Mouse (Mus musculus) retina, postnatal 7 days (tissue): ENCODE measurements around the gene Herc1.

Experiments used
- DNase-seq: peaks from one replicate; pipeline ENCODE4 v3.0.0-alpha.2; 2012; ENCODE audit warnings: low read depth, low spot score

The Herc1 gene

DNA sequence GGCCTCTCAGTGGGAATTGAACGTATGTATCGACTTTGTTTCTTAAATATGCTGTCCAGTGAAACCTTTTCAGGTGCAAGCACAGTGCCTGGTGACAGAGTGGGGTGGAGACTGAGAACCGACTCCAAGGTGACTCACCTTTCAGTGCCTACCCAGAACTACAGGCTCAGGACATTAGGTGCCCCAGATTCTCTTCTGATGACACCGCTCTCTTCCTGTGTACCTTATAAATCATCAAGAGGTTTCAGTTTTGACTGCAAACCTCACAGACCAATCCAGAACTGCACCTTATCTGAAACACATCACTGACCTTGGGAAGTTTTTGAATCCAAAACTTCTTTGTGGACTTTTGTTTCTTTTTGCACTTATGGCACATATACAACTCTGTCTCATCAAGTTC lies 170.0 kb downstream of the Herc1 start:
- no peak for DNase-seq

DNA sequence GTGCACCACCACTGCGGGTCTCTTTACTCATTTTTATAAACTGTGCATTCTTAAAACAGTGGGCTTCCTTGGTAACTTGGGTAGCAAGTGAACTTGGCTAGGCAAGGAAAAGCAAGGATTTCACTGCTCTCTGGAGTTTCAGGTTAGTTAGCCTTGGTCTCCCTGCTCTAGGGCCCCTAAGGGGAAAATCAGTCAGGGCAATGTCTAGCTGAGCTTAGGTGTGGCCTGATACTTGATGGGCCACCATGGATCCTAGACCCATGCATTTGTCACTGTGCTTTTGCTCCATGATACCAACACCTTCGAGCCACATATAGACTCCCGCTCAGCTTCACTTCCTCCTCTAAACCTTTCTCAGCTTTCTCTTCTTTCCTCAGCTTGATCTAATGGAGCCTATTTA lies 171.3 kb downstream of the Herc1 start:
- no peak for DNase-seq

DNA sequence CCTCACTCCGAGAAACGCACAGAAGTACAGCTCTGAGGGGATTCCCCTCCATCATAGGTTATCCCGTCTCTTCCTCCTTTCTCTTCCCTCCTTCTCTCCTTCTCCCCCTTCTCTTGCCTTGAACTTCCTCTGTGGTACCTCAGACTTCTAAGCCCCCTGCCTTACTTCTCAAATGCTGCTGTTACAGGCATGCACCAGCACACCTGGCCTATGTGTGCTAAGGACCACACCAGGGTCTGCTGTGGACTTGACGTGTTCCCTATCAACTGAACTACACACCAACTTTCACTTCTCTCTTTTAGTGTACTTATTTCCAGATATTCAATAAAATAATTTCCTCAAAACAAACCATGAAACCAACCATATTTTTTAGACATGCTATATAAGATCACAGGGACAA lies 192.5 kb downstream of the Herc1 start:
- no peak for DNase-seq
